25 mouse cellular contexts compared by ENCODE assay signal in genomic region chr2:126412759-126413158, GRCm38 (mm10).
"Had no signal": no experiment of that assay in that cellular context is flagged by ENCODE, and none has a peak within 500 bp of the region (broad histone marks: within the 10 kb centered on the region; RNA-seq: fewer than 3 reads in every experiment).

No protein-coding gene starts in this region.

- H3K36me3 ChIP-seq: heart, embryonic 10.5 days; hindbrain, embryonic 10.5 days; hindbrain, embryonic 12.5 days; intestine, embryonic 15.5 days; limb, embryonic 13.5 days; limb, embryonic 15.5 days; liver, embryonic 12.5 days had no signal

- ATAC-seq: hindbrain, embryonic 16.5 days; inflammation-experienced regulatory T-cells, adult 6 months; intestine, embryonic 15.5 days; intestine, postnatal 0 days; liver, embryonic 12.5 days had no signal

- H3K9me3 ChIP-seq: heart, embryonic 10.5 days; hindbrain, embryonic 10.5 days; hindbrain, embryonic 12.5 days; intestine, embryonic 15.5 days; limb, embryonic 13.5 days; limb, embryonic 15.5 days; liver, embryonic 12.5 days had no signal

- H3K9ac ChIP-seq: hindbrain, embryonic 12.5 days; hindbrain, embryonic 14.5 days; intestine, embryonic 15.5 days; limb, embryonic 13.5 days; limb, embryonic 15.5 days; liver, embryonic 12.5 days; liver, embryonic 14.5 days had no signal

- H3K27ac ChIP-seq: heart, embryonic 10.5 days; hindbrain, embryonic 10.5 days; hindbrain, embryonic 12.5 days; hindbrain, embryonic 14.5 days; intestine, embryonic 15.5 days; layer of hippocampus, adult 2 months; limb, embryonic 13.5 days; limb, embryonic 15.5 days; liver, embryonic 12.5 days; liver, embryonic 14.5 days had no signal

- H3K4me2 ChIP-seq: hindbrain, embryonic 12.5 days; hindbrain, embryonic 14.5 days; intestine, embryonic 15.5 days; limb, embryonic 13.5 days; limb, embryonic 15.5 days; liver, embryonic 12.5 days had no signal

- H3K4me3 ChIP-seq: heart, embryonic 10.5 days; hindbrain, embryonic 10.5 days; hindbrain, embryonic 12.5 days; intestine, embryonic 15.5 days; layer of hippocampus, adult 2 months; limb, embryonic 13.5 days; limb, embryonic 15.5 days; liver, embryonic 12.5 days had no signal

- H3K27me3 ChIP-seq: hindbrain, embryonic 12.5 days; intestine, embryonic 15.5 days; limb, embryonic 13.5 days; limb, embryonic 15.5 days; liver, embryonic 12.5 days had no signal

- H3K4me1 ChIP-seq: heart, embryonic 10.5 days; hindbrain, embryonic 10.5 days; hindbrain, embryonic 12.5 days; intestine, embryonic 15.5 days; limb, embryonic 13.5 days; limb, embryonic 15.5 days; liver, embryonic 12.5 days had no signal

- DNase-seq: gastrocnemius, postnatal 14 days; gastrocnemius, postnatal 36 days; heart, adult 18-20 months; heart, postnatal 10 days; heart, postnatal 4 days; kidney, adult 18-20 months; kidney, adult 8-10 months; kidney, postnatal 10 days; kidney, postnatal 25 days; kidney, postnatal 4 days; layer of hippocampus, postnatal 36 days; left cerebral cortex, postnatal 4 days had no signal
